Mouse (Mus musculus) urinary bladder, postnatal 25 days (tissue): ENCODE results near the gene Wasf2.
A peak's percentile ranks its signal among the peaks of the same experiment; 100 is the strongest.

Experiments used
- DNase-seq: peaks from one replicate; pipeline ENCODE4 v3.0.0; 2022; ENCODE audit warnings: low spot score

The Wasf2 gene

GRCm38 (mm10) chr4:133202254-133202653 is 71.9 kb downstream of the Wasf2 start:
- no peak for DNase-seq

GRCm38 (mm10) chr4:133203591-133203990 is 73.3 kb downstream of the Wasf2 start:
- no peak for DNase-seq

GRCm38 (mm10) chr4:133204379-133204778 is 74.1 kb downstream of the Wasf2 start:
- DNase-seq = no peak

- DNase-seq = no peak
Measured at GRCm38 (mm10) chr4:133209366-133209765, 79.1 kb downstream of the Wasf2 start.

GRCm38 (mm10) chr4:133210023-133210787 is 79.9 kb downstream of the Wasf2 start:
- no peak for DNase-seq

- DNase-seq = no peak
Measured at GRCm38 (mm10) chr4:133210788-133211390, 80.6 kb downstream of the Wasf2 start.

GRCm38 (mm10) chr4:133211751-133212561 is 81.7 kb downstream of the Wasf2 start, which contains the start of the genes Cd164l2 and Gpr3:
Gene Cd164l2, plus strand, starts transcription at chr4:133212131.
Gene Gpr3, minus strand, starts transcription at chr4:133212536.
- no peak for DNase-seq

GRCm38 (mm10) chr4:133212562-133213267 is 82.4 kb downstream of the Wasf2 start:
- DNase-seq = peak; percentile 65

GRCm38 (mm10) chr4:133213268-133213590 is 82.9 kb downstream of the Wasf2 start:
- no peak for DNase-seq

- DNase-seq = no peak
Measured at GRCm38 (mm10) chr4:133213661-133214060, 83.4 kb downstream of the Wasf2 start.

GRCm38 (mm10) chr4:133217641-133218040 is 87.3 kb downstream of the Wasf2 start:
- peak; percentile 52 for DNase-seq

- no peak for DNase-seq
Measured at GRCm38 (mm10) chr4:133218745-133219144, 88.4 kb downstream of the Wasf2 start.

GRCm38 (mm10) chr4:133220656-133221055 is 90.4 kb downstream of the Wasf2 start:
- DNase-seq = no peak

GRCm38 (mm10) chr4:133221701-133222100 is 91.4 kb downstream of the Wasf2 start:
- no peak for DNase-seq

- no peak for DNase-seq
Measured at GRCm38 (mm10) chr4:133223875-133224274, 93.6 kb downstream of the Wasf2 start.

GRCm38 (mm10) chr4:133226073-133226472 is 95.8 kb downstream of the Wasf2 start:
- no peak for DNase-seq

- no peak for DNase-seq
Measured at GRCm38 (mm10) chr4:133227636-133228035, 97.3 kb downstream of the Wasf2 start.

GRCm38 (mm10) chr4:133229582-133229981 is 99.3 kb downstream of the Wasf2 start:
- DNase-seq = no peak

- DNase-seq = no peak
Measured at GRCm38 (mm10) chr4:133233285-133233976, 103.1 kb downstream of the Wasf2 start.

GRCm38 (mm10) chr4:133234771-133235170 is 104.5 kb downstream of the Wasf2 start:
- DNase-seq = no peak

GRCm38 (mm10) chr4:133235415-133235814 is 105.1 kb downstream of the Wasf2 start:
- DNase-seq = no peak

GRCm38 (mm10) chr4:133237911-133238310 is 107.6 kb downstream of the Wasf2 start:
- DNase-seq = no peak
